Mouse (Mus musculus): ENCODE data around the gene Mlana. TPM values are rescaled to one million over a fixed set of nuclear protein-coding genes. Genes with fewer than 3 reads are reported as not detected.

Mlana gene
- polyA plus RNA-seq, 1 experiment = not detected

DNA sequence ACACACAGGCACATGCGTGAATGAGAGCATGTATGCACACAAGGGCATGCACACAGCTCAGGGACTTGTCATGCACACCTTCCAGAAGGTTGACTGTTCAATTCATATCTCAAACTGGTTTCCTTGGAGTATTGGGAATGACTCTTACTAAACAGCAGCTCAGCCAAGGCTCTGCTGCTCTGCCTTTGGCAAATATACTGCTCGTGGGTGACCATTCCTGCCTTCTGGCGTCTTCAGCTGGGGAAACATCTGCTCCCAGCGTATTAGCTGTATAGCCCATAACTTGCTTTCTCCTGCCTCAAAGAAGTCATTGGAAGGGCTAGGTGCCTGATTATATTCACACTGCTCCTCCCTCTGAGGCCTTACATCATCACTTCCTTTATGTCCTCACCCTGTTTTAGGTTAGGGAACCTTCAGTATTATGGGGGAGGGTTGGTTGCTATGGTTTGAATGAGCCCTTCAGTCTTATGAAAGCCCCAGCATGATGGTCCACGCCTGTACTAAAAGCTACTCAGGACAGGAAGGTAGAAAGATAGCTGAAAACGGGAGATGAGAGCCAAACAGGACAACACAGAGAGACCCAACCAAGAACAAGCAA lies 19.3 kb upstream of the Mlana start:
- no peak overlapping the region for H3K4me3 ChIP-seq (ENCODE audit: low read depth, low read length)
- TF ChIP-seq EP300 (IDR thresholded peaks at IDR 0.05; ENCODE audit: insufficient read depth, low read depth, low read length) (no peak), POLR2A (IDR thresholded peaks at IDR 0.05; ENCODE audit: insufficient read depth, low read length) (no peak), CTCF (IDR thresholded peaks at IDR 0.05; ENCODE audit: low read depth, low read length) (no peak)
- H3K27ac ChIP-seq (ENCODE audit: insufficient read depth, low read length) = no peak overlapping the region
- no peaks in the 10 kb centered on the region for H3K4me1 ChIP-seq (ENCODE audit: control insufficient read depth, insufficient read depth, low read length)
- no peaks in the 10 kb centered on the region for H3K9me3 ChIP-seq (replicated peaks; ENCODE audit: control insufficient read depth, insufficient read depth, low read length, poor library complexity, severe bottlenecking)
- H3K36me3 ChIP-seq (ENCODE audit: control insufficient read depth, insufficient read depth, low read length, poor library complexity, severe bottlenecking) = no peaks in the 10 kb centered on the region
- H3K9ac ChIP-seq (ENCODE audit: low read depth, poor library complexity, severe bottlenecking) = no peak overlapping the region
- H3K27me3 ChIP-seq (ENCODE audit: control insufficient read depth, insufficient read depth, low read length, poor library complexity, severe bottlenecking) = no peaks in the 10 kb centered on the region

DNA sequence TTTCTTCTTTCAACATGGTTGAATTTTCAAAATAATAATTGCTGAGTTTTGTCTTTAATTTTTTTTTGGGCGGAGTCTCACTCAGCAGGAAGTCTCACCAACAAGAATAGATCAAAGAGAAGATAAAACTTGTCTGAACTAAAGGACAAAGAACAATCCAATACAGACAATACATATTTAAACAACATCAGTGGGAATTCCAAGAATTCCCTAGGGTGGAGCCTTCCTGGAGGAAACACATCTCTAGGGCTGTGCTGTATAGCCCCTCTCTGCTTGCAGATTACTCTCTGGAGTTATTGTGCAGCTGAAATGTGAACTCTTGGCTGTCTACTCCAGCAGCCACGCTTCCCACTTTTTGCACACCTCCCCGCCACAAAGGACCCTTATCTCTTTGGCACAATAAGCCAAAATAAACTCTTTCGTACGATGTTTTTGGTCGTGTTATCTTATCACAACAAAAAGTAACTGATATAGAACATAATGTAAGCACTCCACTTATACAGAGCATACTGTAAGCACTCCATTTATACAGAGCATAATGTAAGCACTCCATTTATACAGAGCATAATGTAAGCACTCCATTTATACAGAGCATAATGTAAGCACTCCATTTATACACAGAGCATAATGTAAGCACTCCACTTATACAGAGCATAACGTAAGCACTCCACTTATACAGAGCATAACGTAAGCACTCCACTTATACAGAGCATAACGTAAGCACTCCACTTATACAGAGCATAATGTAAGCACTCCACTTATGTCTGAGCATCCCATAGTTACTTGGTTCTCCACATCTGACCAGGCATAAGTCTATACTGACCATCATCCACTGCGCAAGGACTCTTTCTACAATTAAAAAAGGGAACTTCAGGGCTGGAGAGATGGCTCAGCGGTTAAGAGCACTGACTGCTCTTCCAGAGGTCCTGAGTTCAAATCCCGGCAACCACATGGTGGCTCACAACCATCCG lies 17.2 kb upstream of the Mlana start:
- no peak overlapping the region for H3K4me3 ChIP-seq (ENCODE audit: low read depth, low read length)
- no peaks in the 10 kb centered on the region for H3K27me3 ChIP-seq (ENCODE audit: control insufficient read depth, insufficient read depth, low read length, poor library complexity, severe bottlenecking)
- no peaks in the 10 kb centered on the region for H3K36me3 ChIP-seq (ENCODE audit: control insufficient read depth, insufficient read depth, low read length, poor library complexity, severe bottlenecking)
- H3K9me3 ChIP-seq (replicated peaks; ENCODE audit: control insufficient read depth, insufficient read depth, low read length, poor library complexity, severe bottlenecking) = peaks cover 7% of the 10 kb centered on the region
- H3K27ac ChIP-seq (ENCODE audit: insufficient read depth, low read length) = no peak overlapping the region
- TF ChIP-seq EP300 (IDR thresholded peaks at IDR 0.05; ENCODE audit: insufficient read depth, low read depth, low read length) (no peak), CTCF (IDR thresholded peaks at IDR 0.05; ENCODE audit: low read depth, low read length) (no peak), POLR2A (IDR thresholded peaks at IDR 0.05; ENCODE audit: insufficient read depth, low read length) (no peak)
- no peak overlapping the region for H3K9ac ChIP-seq (ENCODE audit: low read depth, poor library complexity, severe bottlenecking)
- no peaks in the 10 kb centered on the region for H3K4me1 ChIP-seq (ENCODE audit: control insufficient read depth, insufficient read depth, low read length)

- Histone ChIP-seq H3K27me3 (ENCODE audit: control insufficient read depth, insufficient read depth, low read length, poor library complexity, severe bottlenecking) (no peaks in the 10 kb centered on the region), H3K9ac (ENCODE audit: low read depth, poor library complexity, severe bottlenecking) (no peak overlapping the region), H3K9me3 (replicated peaks; ENCODE audit: control insufficient read depth, insufficient read depth, low read length, poor library complexity, severe bottlenecking) (peaks cover 13% of the 10 kb centered on the region), H3K4me3 (ENCODE audit: low read depth, low read length) (no peak overlapping the region), H3K4me1 (ENCODE audit: control insufficient read depth, insufficient read depth, low read length) (no peaks in the 10 kb centered on the region), H3K36me3 (ENCODE audit: control insufficient read depth, insufficient read depth, low read length, poor library complexity, severe bottlenecking) (no peaks in the 10 kb centered on the region), H3K27ac (ENCODE audit: insufficient read depth, low read length) (no peak overlapping the region)
- peak; percentile 77 for TF ChIP-seq CTCF (IDR thresholded peaks at IDR 0.05; ENCODE audit: low read depth, low read length)
- TF ChIP-seq EP300 (IDR thresholded peaks at IDR 0.05; ENCODE audit: insufficient read depth, low read depth, low read length) = no peak
These were observed 13.6 kb upstream of the Mlana start for GRCm38 (mm10) chr19:29683844-29684540.

DNA sequence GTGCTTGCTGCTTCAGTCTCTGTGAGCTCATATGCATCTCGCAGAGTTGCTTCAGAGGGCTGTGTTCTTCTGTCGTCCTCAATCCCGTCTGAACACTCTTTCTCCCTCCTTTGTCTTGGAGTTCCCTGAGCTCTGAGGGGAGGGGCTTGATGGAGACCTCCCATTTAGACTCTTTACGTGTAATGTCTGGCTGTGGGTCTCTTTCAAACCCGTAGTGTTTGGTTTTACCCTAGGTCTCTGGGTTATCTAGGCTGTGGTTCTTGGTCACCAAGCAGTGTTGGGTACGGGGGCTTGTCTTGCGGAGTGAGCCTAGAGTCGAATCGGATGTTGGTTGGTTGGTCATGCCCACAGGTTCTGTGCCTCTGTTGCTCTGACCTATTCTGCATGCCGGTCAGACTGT lies 2.6 kb upstream of the Mlana start:
- Histone ChIP-seq H3K9ac (ENCODE audit: low read depth, poor library complexity, severe bottlenecking) (no peak overlapping the region), H3K9me3 (replicated peaks; ENCODE audit: control insufficient read depth, insufficient read depth, low read length, poor library complexity, severe bottlenecking) (peaks cover 5% of the 10 kb centered on the region; the same call in 1 of the 2 replicates), H3K27ac (ENCODE audit: insufficient read depth, low read length) (no peak overlapping the region), H3K4me1 (ENCODE audit: control insufficient read depth, insufficient read depth, low read length) (peaks cover 3% of the 10 kb centered on the region), H3K4me3 (ENCODE audit: low read depth, low read length) (no peak overlapping the region), H3K36me3 (ENCODE audit: control insufficient read depth, insufficient read depth, low read length, poor library complexity, severe bottlenecking) (no peaks in the 10 kb centered on the region), H3K27me3 (ENCODE audit: control insufficient read depth, insufficient read depth, low read length, poor library complexity, severe bottlenecking) (no peaks in the 10 kb centered on the region)
- no peak for TF ChIP-seq POLR2A (IDR thresholded peaks at IDR 0.05; ENCODE audit: insufficient read depth, low read length)
- no peak for TF ChIP-seq CTCF (IDR thresholded peaks at IDR 0.05; ENCODE audit: low read depth, low read length)
- no peak for TF ChIP-seq EP300 (IDR thresholded peaks at IDR 0.05; ENCODE audit: insufficient read depth, low read depth, low read length)

DNA sequence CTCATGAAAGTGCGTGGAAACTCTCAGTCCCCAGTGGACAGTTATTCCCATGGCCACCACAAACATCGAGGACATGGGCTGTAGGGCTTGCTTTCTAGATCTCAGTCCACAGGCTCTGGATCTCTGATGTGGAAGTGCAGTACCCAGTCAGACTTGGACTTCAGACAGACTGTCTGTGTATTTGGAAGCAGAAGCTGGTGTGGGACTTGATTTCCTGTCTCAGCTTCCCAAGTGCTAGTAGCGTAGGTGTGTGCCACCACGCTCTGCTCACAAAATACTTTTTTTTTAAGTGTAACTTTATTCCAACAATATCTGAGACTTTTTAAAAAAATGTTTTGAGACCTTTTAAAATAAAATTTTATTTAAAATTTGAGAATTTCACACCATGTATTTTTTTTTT lies 1.3 kb upstream of the Mlana start:
- H3K9me3 ChIP-seq (replicated peaks; ENCODE audit: control insufficient read depth, insufficient read depth, low read length, poor library complexity, severe bottlenecking) = peaks cover 5% of the 10 kb centered on the region; the same call in 1 of the 2 replicates
- H3K27me3 ChIP-seq (ENCODE audit: control insufficient read depth, insufficient read depth, low read length, poor library complexity, severe bottlenecking) = no peaks in the 10 kb centered on the region
- no peak overlapping the region for H3K4me3 ChIP-seq (ENCODE audit: low read depth, low read length)
- no peak overlapping the region for H3K9ac ChIP-seq (ENCODE audit: low read depth, poor library complexity, severe bottlenecking)
- H3K36me3 ChIP-seq (ENCODE audit: control insufficient read depth, insufficient read depth, low read length, poor library complexity, severe bottlenecking) = no peaks in the 10 kb centered on the region
- no peak overlapping the region for H3K27ac ChIP-seq (ENCODE audit: insufficient read depth, low read length)
- no peak for TF ChIP-seq CTCF (IDR thresholded peaks at IDR 0.05; ENCODE audit: low read depth, low read length)
- no peak for TF ChIP-seq EP300 (IDR thresholded peaks at IDR 0.05; ENCODE audit: insufficient read depth, low read depth, low read length)
- TF ChIP-seq POLR2A (IDR thresholded peaks at IDR 0.05; ENCODE audit: insufficient read depth, low read length) = no peak
- peaks cover 3% of the 10 kb centered on the region for H3K4me1 ChIP-seq (ENCODE audit: control insufficient read depth, insufficient read depth, low read length)

All from ES-Bruce4 (cell line).